Mouse (Mus musculus) CH12.LX (cell line): ENCODE data around the gene Hist1h2be.
A peak's percentile ranks its signal among the peaks of the same experiment; 100 is the strongest.
"Not testable (repeated sequence)": the region's sequence is repeated elsewhere in the genome, so short reads cannot be mapped to it uniquely, and the experiment has no call there.

Experiments used
- BHLHE40 ChIP-seq: IDR thresholded peaks from 2 replicates; pipeline ENCODE4 v1.6.1; 2011; ENCODE audit warnings: mild to moderate bottlenecking, low read depth, low read length, improper control_type of control experiment
- CTCF ChIP-seq, 2 experiments: IDR thresholded peaks in 1 of 2; conservative IDR thresholded peaks in 1 of 2; 2 replicates each; pipeline ENCODE4 v1.5.1; 2011 to 2012; ENCODE audit warnings: low read depth in 2 of 2, low read length in 2 of 2, improper control_type of control experiment in 1 of 2, inconsistent platforms in 1 of 2, mild to moderate bottlenecking in 1 of 2, moderate library complexity in 1 of 2
- EP300 ChIP-seq: IDR thresholded peaks from 2 replicates; pipeline ENCODE4 v1.6.1; 2011; ENCODE audit warnings: low read length, improper control_type of control experiment
- KAT2A ChIP-seq: IDR thresholded peaks from 2 replicates; pipeline ENCODE4 v1.6.1; 2012; ENCODE audit warnings: low read length, improper control_type of control experiment, inconsistent platforms; ENCODE audit not compliant: insufficient replicate concordance
- PAX5 ChIP-seq: IDR thresholded peaks from 2 replicates; pipeline ENCODE4 v1.6.1; 2012; ENCODE audit warnings: low read length, inconsistent platforms, mixed read lengths
- POLR2A ChIP-seq: IDR thresholded peaks from 2 replicates; pipeline ENCODE4 v1.6.1; 2011; ENCODE audit warnings: low read depth, mild to moderate bottlenecking, improper control_type of control experiment, low read length
- ZC3H11A ChIP-seq: IDR thresholded peaks from 2 replicates; pipeline ENCODE4 v1.6.1; 2012; ENCODE audit warnings: low read depth, mild to moderate bottlenecking, inconsistent platforms, low read length, improper control_type of control experiment
- ZNF384 ChIP-seq: IDR thresholded peaks from 2 replicates; pipeline ENCODE4 v1.6.1; 2012; ENCODE audit warnings: low read depth, low read length, improper control_type of control experiment, inconsistent platforms

DNA sequence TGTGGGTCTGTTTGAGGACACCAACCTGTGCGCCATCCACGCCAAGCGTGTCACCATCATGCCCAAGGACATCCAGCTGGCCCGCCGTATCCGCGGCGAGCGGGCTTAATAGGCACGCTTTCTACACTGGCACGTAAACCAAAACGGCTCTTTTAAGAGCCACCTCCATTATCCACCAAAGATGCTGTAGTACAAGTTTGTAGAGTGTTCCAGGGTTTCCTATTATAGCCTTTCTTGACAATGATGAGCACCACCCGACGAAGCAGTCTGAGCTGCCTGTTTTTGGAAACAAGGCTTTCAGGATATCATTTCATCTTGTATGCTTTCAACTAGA is 76.2 kb downstream of the Hist1h2be start:
- not testable (repeated sequence) for TF ChIP-seq PAX5; CTCF (conservative IDR thresholded peaks at IDR 0.05 in 1 of 2, IDR thresholded peaks at IDR 0.05 in 1 of 2; ENCODE audit: low read depth in 2 of 2, low read length in 2 of 2); ZNF384; EP300; KAT2A; BHLHE40; ZC3H11A
- TF ChIP-seq POLR2A = peak; percentile 72; the same call in 1 of the 2 replicates
